Mouse (Mus musculus): ENCODE results near the gene Aspa. TPM values are rescaled to one million over a fixed set of nuclear protein-coding genes. Genes with fewer than 3 reads are reported as not detected.

Gene Aspa
- polyA plus RNA-seq, 1 experiment from 2014 or later: 1.5 TPM

- peak; percentile 89 for ATAC-seq
- H3K27me3 ChIP-seq (replicated peaks; ENCODE audit: control insufficient read depth, insufficient read depth, low read length): no peaks in the 10 kb centered on the region
- no peaks in the 10 kb centered on the region for H3K36me3 ChIP-seq (ENCODE audit: control insufficient read depth, insufficient read depth, low read length)
- no peak within 1 kb of the TSS for H3K4me2 ChIP-seq (ENCODE audit: low read depth, low read length)
- H3K9me3 ChIP-seq (ENCODE audit: control insufficient read depth, low read length): no peaks in the 10 kb centered on the region
- H3K4me3 ChIP-seq (ENCODE audit: low read length): no peak within 1 kb of the TSS
- H3K9ac ChIP-seq (ENCODE audit: low read depth, low read length): 0 out of 2 replicates have a peak within 1 kb of the TSS, but pooled peaks have one; percentile 24
- H3K27ac ChIP-seq (ENCODE audit: low read length): no peak within 1 kb of the TSS
- 68% methylated on average over 7 of the region's 7 CpGs for WGBS
- peaks cover 8% of the 10 kb centered on the region; the same call in 1 of the 2 replicates for H3K4me1 ChIP-seq (ENCODE audit: control insufficient read depth, insufficient read depth, low read length)
These were observed 62.1 kb downstream of the Aspa start, which contains the start of gene Trpv3 for GRCm38 (mm10) chr11:73267267-73267666. Gene Trpv3, plus strand, starts transcription at chr11:73267388.

- Histone ChIP-seq H3K27ac (ENCODE audit: low read length) (no peak overlapping the region), H3K4me2 (ENCODE audit: low read depth, low read length) (no peak overlapping the region), H3K4me3 (ENCODE audit: low read length) (no peak overlapping the region), H3K9ac (ENCODE audit: low read depth, low read length) (no peak overlapping the region), H3K36me3 (ENCODE audit: control insufficient read depth, insufficient read depth, low read length) (no peaks in the 10 kb centered on the region), H3K27me3 (replicated peaks; ENCODE audit: control insufficient read depth, insufficient read depth, low read length) (no peaks in the 10 kb centered on the region), H3K9me3 (ENCODE audit: control insufficient read depth, low read length) (no peaks in the 10 kb centered on the region), H3K4me1 (ENCODE audit: control insufficient read depth, insufficient read depth, low read length) (no peaks in the 10 kb centered on the region)
- 58% methylated on average over 1 of the region's 1 CpGs for WGBS
- no peak for ATAC-seq
These were observed 68.0 kb downstream of the Aspa start for GRCm38 (mm10) chr11:73261385-73261784.

- H3K27ac ChIP-seq (ENCODE audit: low read length): no peak overlapping the region
- H3K4me1 ChIP-seq (ENCODE audit: control insufficient read depth, insufficient read depth, low read length): no peaks in the 10 kb centered on the region
- H3K27me3 ChIP-seq (replicated peaks; ENCODE audit: control insufficient read depth, insufficient read depth, low read length): no peaks in the 10 kb centered on the region
- 78% methylated on average over 3 of the region's 3 CpGs for whole genome bisulfite sequencing
- no peak overlapping the region for H3K4me2 ChIP-seq (ENCODE audit: low read depth, low read length)
- ATAC-seq: no peak
- no peaks in the 10 kb centered on the region for H3K9me3 ChIP-seq (ENCODE audit: control insufficient read depth, low read length)
- no peak overlapping the region for H3K9ac ChIP-seq (ENCODE audit: low read depth, low read length)
- no peaks in the 10 kb centered on the region for H3K36me3 ChIP-seq (ENCODE audit: control insufficient read depth, insufficient read depth, low read length)
- H3K4me3 ChIP-seq (ENCODE audit: low read length): no peak overlapping the region
These were observed 68.9 kb downstream of the Aspa start for GRCm38 (mm10) chr11:73260457-73260856.

GRCm38 (mm10) chr11:73258664-73259063 is 70.7 kb downstream of the Aspa start:
- no peak for ATAC-seq
- H3K27ac ChIP-seq (ENCODE audit: low read length): no peak overlapping the region
- H3K36me3 ChIP-seq (ENCODE audit: control insufficient read depth, insufficient read depth, low read length): no peaks in the 10 kb centered on the region
- no peaks in the 10 kb centered on the region for H3K27me3 ChIP-seq (replicated peaks; ENCODE audit: control insufficient read depth, insufficient read depth, low read length)
- H3K4me2 ChIP-seq (ENCODE audit: low read depth, low read length): no peak overlapping the region
- H3K4me3 ChIP-seq (ENCODE audit: low read length): no peak overlapping the region
- no peaks in the 10 kb centered on the region for H3K9me3 ChIP-seq (ENCODE audit: control insufficient read depth, low read length)
- no peaks in the 10 kb centered on the region for H3K4me1 ChIP-seq (ENCODE audit: control insufficient read depth, insufficient read depth, low read length)
- no peak overlapping the region for H3K9ac ChIP-seq (ENCODE audit: low read depth, low read length)

GRCm38 (mm10) chr11:73257362-73257945 is 71.9 kb downstream of the Aspa start:
- Histone ChIP-seq H3K9ac (ENCODE audit: low read depth, low read length) (no peak overlapping the region), H3K27me3 (replicated peaks; ENCODE audit: control insufficient read depth, insufficient read depth, low read length) (no peaks in the 10 kb centered on the region), H3K4me1 (ENCODE audit: control insufficient read depth, insufficient read depth, low read length) (no peaks in the 10 kb centered on the region), H3K4me3 (ENCODE audit: low read length) (no peak overlapping the region), H3K4me2 (ENCODE audit: low read depth, low read length) (no peak overlapping the region), H3K27ac (ENCODE audit: low read length) (no peak overlapping the region), H3K36me3 (ENCODE audit: control insufficient read depth, insufficient read depth, low read length) (no peaks in the 10 kb centered on the region), H3K9me3 (ENCODE audit: control insufficient read depth, low read length) (no peaks in the 10 kb centered on the region)
- 64% methylated on average over 4 of the region's 4 CpGs for WGBS
- ATAC-seq: peak; percentile 77

Other genes with a start within 250 kb of the Aspa start
- 0.37 TPM in 2 replicates for gene Itgae, start 239.0 kb downstream of the Aspa start, polyA plus RNA-seq (2015; fragmentation: Nextera tagmentation; extraction: Ambion mirVana)
- gene Haspin, start 191.3 kb downstream of the Aspa start, polyA plus RNA-seq (2015; fragmentation: Nextera tagmentation; extraction: Ambion mirVana): 13.1 and 14.1 TPM in 2 replicates
- 0.12 TPM in 1 of 2 replicates, not detected in the other for gene P2rx5, start 169.2 kb downstream of the Aspa start, polyA plus RNA-seq (2015; fragmentation: Nextera tagmentation; extraction: Ambion mirVana)
- 116 and 121 TPM in 2 replicates for gene Emc6, start 152.6 kb downstream of the Aspa start, polyA plus RNA-seq (2015; fragmentation: Nextera tagmentation; extraction: Ambion mirVana)
- gene Tax1bp3, start 152.5 kb downstream of the Aspa start, polyA plus RNA-seq (2015; fragmentation: Nextera tagmentation; extraction: Ambion mirVana): 231 and 236 TPM in 2 replicates
- gene Ctns, start 130.6 kb downstream of the Aspa start, polyA plus RNA-seq (2015; fragmentation: Nextera tagmentation; extraction: Ambion mirVana): 36.0 and 40.9 TPM in 2 replicates
- gene Shpk, start 130.1 kb downstream of the Aspa start, polyA plus RNA-seq (2015; fragmentation: Nextera tagmentation; extraction: Ambion mirVana): 11.9 and 19.2 TPM in 2 replicates
- 0.12 TPM in 2 replicates for gene Trpv1, start 95.3 kb downstream of the Aspa start, polyA plus RNA-seq (2015; fragmentation: Nextera tagmentation; extraction: Ambion mirVana)
- gene Trpv3, start 62.2 kb downstream of the Aspa start, polyA plus RNA-seq (2015; fragmentation: Nextera tagmentation; extraction: Ambion mirVana): 0.13 and 0.16 TPM in 2 replicates
- not detected in 2 replicates for gene Gm49340, start 145 bp upstream of the Aspa start, polyA plus RNA-seq (2015; fragmentation: Nextera tagmentation; extraction: Ambion mirVana)
- gene Spata22, start 145 bp upstream of the Aspa start, polyA plus RNA-seq (2015; fragmentation: Nextera tagmentation; extraction: Ambion mirVana): 0.21 and 0.31 TPM in 2 replicates
- not detected in 2 replicates for gene Olfr20, start 21.2 kb upstream of the Aspa start, polyA plus RNA-seq (2015; fragmentation: Nextera tagmentation; extraction: Ambion mirVana)
- not detected in 2 replicates for gene Olfr376, start 41.6 kb upstream of the Aspa start, polyA plus RNA-seq (2015; fragmentation: Nextera tagmentation; extraction: Ambion mirVana)
- gene Olfr1, start 70.0 kb upstream of the Aspa start, polyA plus RNA-seq (2015; fragmentation: Nextera tagmentation; extraction: Ambion mirVana): not detected in 2 replicates
- not detected in 2 replicates for gene Olfr378, start 98.9 kb upstream of the Aspa start, polyA plus RNA-seq (2015; fragmentation: Nextera tagmentation; extraction: Ambion mirVana)
- gene Olfr380, start 127.9 kb upstream of the Aspa start, polyA plus RNA-seq (2015; fragmentation: Nextera tagmentation; extraction: Ambion mirVana): not detected in 2 replicates
- gene Olfr381, start 162.0 kb upstream of the Aspa start, polyA plus RNA-seq (2015; fragmentation: Nextera tagmentation; extraction: Ambion mirVana): not detected in 2 replicates
- not detected in 2 replicates for gene Olfr382, start 187.6 kb upstream of the Aspa start, polyA plus RNA-seq (2015; fragmentation: Nextera tagmentation; extraction: Ambion mirVana)